Mouse (Mus musculus): ENCODE measurements at regions not wholly inside any gene's neighbourhood (a gene's known extent, or its start where the extent isn't known, plus 50 kb on each side); places are given as distances from the start of the nearest gene placed in this dataset.

DNA sequence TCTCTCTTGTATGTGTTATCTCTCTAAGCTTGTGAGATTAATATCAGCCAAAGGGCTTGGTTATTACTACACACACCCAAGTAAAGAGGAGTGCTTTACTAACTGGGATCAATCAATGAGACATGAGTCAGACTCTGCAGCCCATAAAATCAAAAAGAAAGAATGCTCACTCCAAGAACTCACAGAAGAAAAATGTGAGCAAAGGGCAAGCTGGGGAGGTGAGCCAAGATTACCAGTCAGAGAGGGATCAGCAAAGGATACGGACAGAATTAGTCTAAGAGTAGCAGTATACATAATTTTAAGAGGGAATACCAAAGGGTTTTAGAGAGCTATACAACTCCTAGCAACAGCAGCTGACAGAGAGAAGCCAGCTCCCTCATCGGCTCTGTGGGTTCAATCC lies 319.4 kb upstream of the Rgma start:
- TF ChIP-seq CTCF (IDR thresholded peaks at IDR 0.05; ENCODE audit: low read depth, low read length) (no peak), POLR2A (IDR thresholded peaks at IDR 0.05; ENCODE audit: extremely low read depth, insufficient read depth, low read length) (no peak)
